Mouse (Mus musculus): ENCODE measurements at regions not wholly inside any gene's neighbourhood (a gene's known extent, or its start where the extent isn't known, plus 50 kb on each side); places are given as distances from the start of the nearest gene placed in this dataset.

DNA sequence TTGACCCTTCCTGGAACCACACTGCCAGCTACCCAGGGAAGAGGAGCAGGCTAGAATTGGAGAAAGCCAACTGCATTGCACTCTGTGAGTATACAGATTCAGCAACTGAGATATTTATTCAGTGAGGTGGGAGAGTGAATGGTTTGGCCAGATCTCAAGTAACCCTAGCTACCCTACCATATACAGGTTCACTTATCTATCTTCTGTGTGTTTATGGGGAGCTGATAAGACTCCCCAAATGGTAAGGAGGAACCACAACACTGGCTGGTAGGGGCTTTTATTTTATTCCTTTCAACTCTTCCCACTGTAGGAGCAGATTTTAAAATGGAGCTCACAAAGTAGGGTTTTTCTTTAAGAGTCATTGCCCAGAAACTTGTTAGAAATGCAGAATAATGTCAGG is 62.9 kb downstream of the Arrdc3 start:
- no peak for DNase-seq
- intact Hi-C loops (cut with DNase I) = no loop called here

- intact Hi-C loops (cut with DNase I) = no loop called here
- no peak for DNase-seq
Measured at GRCm38 (mm10) chr13:80947705-80948104, 64.5 kb downstream of the Arrdc3 start.

GRCm38 (mm10) chr13:80949133-80949697 is 66.0 kb downstream of the Arrdc3 start:
- intact Hi-C loops (cut with DNase I) = no loop called here
- DNase-seq = no peak

- intact Hi-C loops (cut with DNase I) = no loop called here
- no peak for DNase-seq
Measured at GRCm38 (mm10) chr13:80950239-80950638, 67.1 kb downstream of the Arrdc3 start.

- intact Hi-C loops (cut with DNase I) = no loop called here
- no peak for DNase-seq
Measured at GRCm38 (mm10) chr13:80950803-80951202, 67.6 kb downstream of the Arrdc3 start.

- intact Hi-C loops (cut with DNase I) = no loop called here
- DNase-seq = peak; percentile 51 to 58
Measured at GRCm38 (mm10) chr13:80951327-80951726, 68.1 kb downstream of the Arrdc3 start.

DNA sequence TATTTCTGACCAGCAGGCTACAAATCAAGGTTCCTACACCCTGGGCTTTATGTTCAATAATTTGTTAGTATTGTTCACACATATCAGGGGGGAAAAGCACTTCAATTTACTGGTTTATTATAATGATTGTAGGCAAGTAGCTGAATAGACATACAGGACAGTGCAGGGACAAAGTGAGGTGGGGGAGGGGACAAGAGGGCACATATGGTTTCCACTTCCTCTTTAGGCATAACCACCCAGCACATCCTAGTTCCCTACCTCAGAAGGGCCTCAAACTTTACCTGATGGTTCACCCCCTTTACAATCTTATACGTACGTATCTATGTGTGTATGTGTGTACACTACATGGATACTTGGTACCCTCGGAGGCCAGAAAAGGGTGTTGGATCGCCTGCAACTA is 69.7 kb downstream of the Arrdc3 start:
- no peak for DNase-seq
- intact Hi-C loops (cut with DNase I) = no loop called here

- DNase-seq = no peak
- intact Hi-C loops (cut with DNase I) = no loop called here
Measured at GRCm38 (mm10) chr13:80954059-80954645, 71.0 kb downstream of the Arrdc3 start.

GRCm38 (mm10) chr13:80956966-80957365 is 73.8 kb downstream of the Arrdc3 start:
- intact Hi-C loops (cut with DNase I) = no loop called here
- DNase-seq = no peak

- no peak for DNase-seq
- intact Hi-C loops (cut with DNase I) = no loop called here
Measured at GRCm38 (mm10) chr13:80957419-80958139, 74.4 kb downstream of the Arrdc3 start.

- no peak for DNase-seq
- intact Hi-C loops (cut with DNase I) = loop anchor here (10.0 kb wide), 2 partner anchors 355 to 395 kb away; no protein-coding TSS in a partner anchor
Measured at GRCm38 (mm10) chr13:80959763-80960162, 76.6 kb downstream of the Arrdc3 start.

DNA sequence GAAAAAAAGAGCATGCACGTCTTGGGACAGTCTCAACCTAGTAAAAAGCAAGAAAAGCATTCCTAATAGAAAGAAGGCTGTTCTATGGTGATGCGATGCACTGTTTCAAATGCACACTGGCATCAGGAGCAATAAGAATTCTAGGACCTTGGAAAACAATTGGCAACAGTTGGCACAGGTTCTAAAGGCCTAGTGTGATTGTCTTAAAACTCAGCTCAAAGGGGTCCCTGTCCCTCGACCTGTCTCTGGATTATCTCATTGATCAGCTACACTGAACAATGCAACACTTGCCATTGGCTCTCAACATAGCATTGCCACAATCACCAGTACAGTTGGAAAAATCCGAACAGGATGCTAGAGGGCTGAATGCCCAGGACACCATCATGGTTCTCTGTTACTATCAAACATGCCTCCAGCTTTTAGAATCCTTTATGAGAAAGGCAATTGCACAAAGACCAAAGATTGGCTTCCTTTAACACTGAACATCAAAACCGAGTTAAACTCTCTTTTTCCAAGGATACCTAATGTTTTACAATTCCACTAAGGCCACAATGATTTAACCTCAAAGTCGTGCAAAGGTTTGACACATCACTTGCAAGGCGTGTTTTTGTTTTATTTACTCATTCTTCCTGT is 78.9 kb downstream of the Arrdc3 start:
- DNase-seq = no peak
- intact Hi-C loops (cut with DNase I) = loop anchor here (2.0 to 10.0 kb wide), 3 partner anchors 79 to 393 kb away; partner anchors contain the start of gene Arrdc3

DNA sequence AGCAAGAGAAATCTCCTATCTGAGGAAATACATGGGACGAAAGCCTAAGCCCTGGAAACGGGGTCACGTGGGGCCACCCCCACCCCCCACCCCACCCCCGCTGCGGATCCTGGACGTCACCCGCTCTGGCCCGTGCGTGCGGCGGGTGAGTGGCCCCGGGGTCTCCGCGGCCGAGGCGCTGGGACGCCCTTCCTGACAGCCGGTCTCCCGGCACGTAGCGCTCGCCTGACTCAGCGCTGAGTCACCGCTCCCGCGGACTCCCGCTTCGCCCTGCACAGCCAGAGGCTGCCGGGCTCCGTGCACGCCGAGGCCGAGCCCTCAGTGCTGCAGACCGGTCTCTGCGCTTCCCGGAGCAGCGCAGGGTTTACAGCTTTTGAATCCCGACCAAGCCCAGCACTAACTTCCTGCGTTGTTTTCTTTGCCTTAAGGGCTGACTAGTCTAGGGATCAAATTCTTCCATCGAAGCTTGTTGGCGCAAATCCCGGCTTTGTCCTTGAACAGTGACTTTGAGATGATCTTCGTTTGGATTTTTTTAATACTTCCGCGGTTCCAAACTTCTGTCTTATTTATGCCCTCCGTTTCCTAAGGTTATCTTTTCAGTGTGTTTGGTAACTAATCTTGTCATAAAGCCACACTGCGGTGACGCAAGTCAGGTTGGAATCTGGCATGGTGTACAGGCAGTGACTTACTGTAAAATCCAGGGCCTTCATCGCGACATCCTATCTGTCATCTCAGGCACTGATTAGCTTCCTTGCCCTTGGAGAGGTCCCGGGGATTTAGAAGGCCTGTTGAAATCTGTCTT is 79.8 kb downstream of the Arrdc3 start:
- intact Hi-C loops (cut with DNase I) = loop anchor here (2.0 to 10.0 kb wide), 3 partner anchors 80 to 392 kb away; partner anchors contain the start of gene Arrdc3

DNA sequence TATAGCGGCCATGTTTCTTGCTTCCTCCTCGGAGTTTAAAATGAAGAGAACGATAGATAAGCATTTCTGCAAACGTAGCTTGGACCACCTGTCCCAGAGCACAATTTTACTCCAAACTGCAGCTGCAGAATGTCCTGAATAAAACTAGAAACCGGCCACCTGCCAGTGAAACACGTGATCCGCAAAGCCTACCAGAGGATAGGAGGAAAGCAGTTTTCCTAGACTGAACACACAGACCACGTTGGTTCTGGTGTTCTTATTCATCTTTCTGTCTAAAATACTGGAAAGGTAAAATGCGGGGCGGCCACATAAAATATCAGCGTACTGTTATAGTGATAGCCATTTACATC is 80.4 kb downstream of the Arrdc3 start:
- intact Hi-C loops (cut with DNase I) = loop anchor here (2.0 to 10.0 kb wide), 3 partner anchors 81 to 391 kb away; partner anchors contain the start of gene Arrdc3
- peak; percentile 38 to 48 for DNase-seq

More for the DNA sequence above, 79.8 kb downstream of the Arrdc3 start:
- DNase-seq = peak; percentile 87 to 90

DNA sequence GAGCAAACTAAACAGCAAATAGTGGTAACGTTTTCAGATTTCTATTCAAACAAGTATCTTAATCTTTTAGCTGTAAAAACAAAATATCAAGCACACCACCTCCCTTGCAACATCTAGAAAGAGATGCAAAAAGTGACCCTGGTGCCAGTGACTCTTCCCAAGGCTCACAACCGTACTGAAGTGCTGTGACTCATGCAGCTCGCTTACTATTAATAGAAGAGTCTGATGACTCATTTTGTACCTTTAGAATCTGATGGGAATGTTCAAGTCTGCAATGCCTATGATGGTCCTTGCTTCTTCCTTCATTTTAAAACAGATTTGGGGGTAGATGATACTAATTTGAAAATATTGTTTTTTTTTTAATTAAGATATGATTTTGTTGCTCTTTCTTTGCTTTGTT is 88.5 kb downstream of the Arrdc3 start:
- intact Hi-C loops (cut with DNase I) = no loop called here
- no peak for DNase-seq

DNA sequence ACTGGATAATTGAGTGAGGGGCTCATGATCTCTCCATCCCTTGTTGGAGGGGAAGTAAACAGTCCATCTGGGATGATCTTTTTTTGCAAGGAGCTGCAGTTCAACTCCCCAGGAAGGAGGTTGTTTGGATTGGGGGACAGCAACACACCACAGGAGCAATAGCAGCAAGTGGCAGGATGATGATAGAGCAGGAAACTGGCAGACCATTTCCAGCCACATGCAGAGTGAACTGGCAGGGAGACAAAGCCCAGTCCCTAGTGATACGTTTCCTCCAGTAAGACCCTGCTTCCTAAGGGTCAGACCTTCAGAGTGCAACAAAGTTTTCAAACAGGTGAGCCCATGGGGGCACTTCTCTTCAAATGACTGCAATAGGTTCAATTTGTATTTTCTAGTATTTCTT is 91.2 kb downstream of the Arrdc3 start:
- DNase-seq = no peak
- intact Hi-C loops (cut with DNase I) = no loop called here

GRCm38 (mm10) chr13:80977266-80977665 is 94.1 kb downstream of the Arrdc3 start:
- intact Hi-C loops (cut with DNase I) = no loop called here
- DNase-seq = peak; percentile 50 to 68

DNA sequence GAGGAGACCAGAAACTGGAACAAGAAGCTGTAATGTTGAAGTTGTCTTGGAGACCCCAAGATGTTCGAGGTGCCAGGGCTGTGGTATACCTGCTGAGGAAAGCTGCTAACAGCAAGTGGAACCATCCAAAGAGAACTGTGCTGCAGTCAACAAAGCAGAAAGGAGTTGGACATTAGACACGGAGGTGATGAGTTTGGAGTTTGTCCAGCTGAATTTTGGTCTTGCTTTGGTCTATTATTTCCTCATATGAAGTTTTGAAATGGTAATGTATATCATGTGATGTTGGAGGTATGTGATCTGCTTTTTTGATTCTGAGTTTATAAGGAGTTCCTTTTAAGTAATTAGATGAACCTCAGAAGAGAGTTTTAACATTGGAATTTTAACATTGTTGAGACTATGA is 98.0 kb downstream of the Arrdc3 start:
- intact Hi-C loops (cut with DNase I) = no loop called here
- no peak for DNase-seq

- no peak for DNase-seq
- intact Hi-C loops (cut with DNase I) = loop anchor here (5.0 kb wide), 1 partner anchor 146 kb away; no protein-coding TSS in a partner anchor
Measured at GRCm38 (mm10) chr13:80986657-80987056, 103.5 kb downstream of the Arrdc3 start.

DNA sequence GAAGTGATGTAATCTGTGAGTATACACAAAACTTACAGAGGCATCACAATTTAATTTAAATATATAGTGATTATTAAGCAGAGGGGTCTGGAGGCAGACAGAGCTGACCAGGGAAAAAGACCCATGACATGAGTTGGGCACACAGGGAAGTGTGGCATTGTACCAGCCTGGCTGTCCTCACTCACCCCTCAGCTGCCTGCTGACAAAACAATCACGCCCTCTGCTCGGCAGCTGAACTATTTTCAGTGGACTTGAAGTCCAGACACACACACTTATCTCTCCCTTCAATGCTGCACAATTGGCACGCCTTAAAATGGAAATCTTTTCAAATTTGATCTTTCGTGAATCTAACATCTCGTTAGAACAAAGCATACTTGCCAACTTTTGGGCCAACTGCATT is 106.6 kb downstream of the Arrdc3 start:
- peak; percentile 84 to 85 for DNase-seq
- intact Hi-C loops (cut with DNase I) = loop anchor here (5.0 kb wide), 1 partner anchor 143 kb away; no protein-coding TSS in a partner anchor
